Mouse (Mus musculus) layer of hippocampus, postnatal 25 days (tissue): ENCODE results near the gene Edn1. TPM values are rescaled to one million over a fixed set of nuclear protein-coding genes. Genes with fewer than 3 reads are reported as not detected.

ENCODE experiments used
- DNase-seq, 2 experiments: peaks; one replicate each; pipeline ENCODE4 v3.0.0; 2022; ENCODE audit warnings: mixed read lengths in 2 of 2, low spot score in 1 of 2; ENCODE audit errors: extremely low spot score in 1 of 2
- total RNA-seq, 2 experiments: library from RNA; stranded (reverse); gene quantifications; 2 replicates each; pipeline ENCODE4 v1.2.3; 2021

The Edn1 gene
- total RNA-seq, result 1 to 10 TPM; 2.8 to 3.1 TPM

GRCm38 (mm10) chr13:42301161-42301721, at the start of gene Edn1:
TSS of gene Edn1 (plus strand) at chr13:42301476.
- peak in 1 of 2 experiments; percentile 15 for DNase-seq

- DNase-seq, result no peak
Measured at GRCm38 (mm10) chr13:42253821-42254220, 47.5 kb upstream of the Edn1 start.

GRCm38 (mm10) chr13:42255105-42255504, 46.2 kb upstream of the Edn1 start:
- DNase-seq, result no peak

GRCm38 (mm10) chr13:42258422-42258821, 42.9 kb upstream of the Edn1 start:
- DNase-seq, result no peak

- DNase-seq, result no peak
Measured at GRCm38 (mm10) chr13:42260667-42261066, 40.6 kb upstream of the Edn1 start.

GRCm38 (mm10) chr13:42270051-42270450, 31.2 kb upstream of the Edn1 start:
- no peak for DNase-seq

- DNase-seq, result no peak
Measured at GRCm38 (mm10) chr13:42276774-42277454, 24.4 kb upstream of the Edn1 start.

- no peak for DNase-seq
Measured at GRCm38 (mm10) chr13:42277751-42278150, 23.5 kb upstream of the Edn1 start.

GRCm38 (mm10) chr13:42285896-42286295, 15.4 kb upstream of the Edn1 start:
- DNase-seq, result no peak

- DNase-seq, result no peak
Measured at GRCm38 (mm10) chr13:42286768-42287167, 14.5 kb upstream of the Edn1 start.

GRCm38 (mm10) chr13:42292593-42292992, 8.7 kb upstream of the Edn1 start:
- no peak for DNase-seq

- DNase-seq, result no peak
Measured at GRCm38 (mm10) chr13:42298302-42298701, 3.0 kb upstream of the Edn1 start.

- DNase-seq, result no peak
Measured at GRCm38 (mm10) chr13:42298766-42299165, 2.5 kb upstream of the Edn1 start.

- DNase-seq, result peak; percentile 64 to 91
Measured at GRCm38 (mm10) chr13:42300567-42300966, 709 bp upstream of the Edn1 start.

- no peak for DNase-seq
Measured at GRCm38 (mm10) chr13:42301961-42302861, 935 bp downstream of the Edn1 start.

- DNase-seq, result no peak
Measured at GRCm38 (mm10) chr13:42303180-42303929, 2.1 kb downstream of the Edn1 start.

GRCm38 (mm10) chr13:42304139-42304538, 2.9 kb downstream of the Edn1 start:
- DNase-seq, result no peak

- DNase-seq, result no peak
Measured at GRCm38 (mm10) chr13:42306870-42307800, 5.9 kb downstream of the Edn1 start.

GRCm38 (mm10) chr13:42308368-42309103, 7.3 kb downstream of the Edn1 start:
- no peak for DNase-seq
